Mouse (Mus musculus) lung, embryonic 15.5 days (tissue): ENCODE data around the gene Sox8. TPM values are rescaled to one million over a fixed set of nuclear protein-coding genes. Genes with fewer than 3 reads are reported as not detected.

Experiments used
- ATAC-seq: fragments of 200-750 bp; cut with Nextera tagmentation; 2 replicates; pipeline ENCODE4 v1.8.0; 2017; ENCODE audit warnings: moderate number of reproducible peaks, borderline replicate concordance; ENCODE audit not compliant: low FRiP score, low TSS enrichment; ENCODE audit errors: extremely low read depth
- H3K27ac ChIP-seq: fragments of 300-500 bp; sonication (generic); 2 replicates; pipeline ENCODE4 v1.5.1; 2015; ENCODE audit warnings: moderate library complexity, mild to moderate bottlenecking, inconsistent platforms
- H3K27me3 ChIP-seq: fragments of 300-500 bp; sonication (generic); 2 replicates; pipeline ENCODE4 v1.6.1; 2015; ENCODE audit warnings: inconsistent platforms
- H3K36me3 ChIP-seq: fragments of 300-500 bp; sonication (generic); 2 replicates; pipeline ENCODE4 v1.6.1; 2015; ENCODE audit warnings: inconsistent platforms
- H3K4me1 ChIP-seq: fragments of 300-500 bp; sonication (generic); 2 replicates; pipeline ENCODE4 v1.6.1; 2015; ENCODE audit warnings: inconsistent platforms
- H3K4me2 ChIP-seq: fragments of 300-500 bp; sonication (generic); 2 replicates; pipeline ENCODE4 v1.6.1; 2015; ENCODE audit warnings: inconsistent platforms, mild to moderate bottlenecking, moderate library complexity
- H3K4me3 ChIP-seq: fragments of 300-500 bp; sonication (generic); 2 replicates; pipeline ENCODE4 v1.5.1; 2015; ENCODE audit warnings: mild to moderate bottlenecking, inconsistent platforms
- H3K9ac ChIP-seq: fragments of 300-500 bp; sonication (generic); 2 replicates; pipeline ENCODE4 v1.6.1; 2015; ENCODE audit warnings: inconsistent platforms
- H3K9me3 ChIP-seq: fragments of 300-500 bp; sonication (generic); 2 replicates; pipeline ENCODE4 v1.6.1; 2016; ENCODE audit warnings: inconsistent platforms
- WGBS: fragments of 180-500 bp; shearing (Covaris S2); methylation state at CpG from one replicate; pipeline ENCODE4 v1.1.7; 2015; 5-methylcytosine and 5-hydroxymethylcytosine counted together
- polyA plus RNA-seq: library from polyadenylated mRNA; unstranded; fragments of >200 nt; fragmentation: Nextera tagmentation; extraction: Ambion mirVana; gene quantifications from 2 replicates; pipeline ENCODE4 v1.2.1, GENCODE M21; 2015

The Sox8 gene
- polyA plus RNA-seq: 0.35 and 0.76 TPM in 2 replicates

GRCm38 (mm10) chr17:25570648-25571452 is at the start of gene Sox8:
TSS of gene Sox8 (minus strand) at chr17:25570686.
- peaks cover 46% of the 10 kb centered on the region for H3K27me3 ChIP-seq
- H3K27ac ChIP-seq: no peak within 1 kb of the TSS
- H3K4me2 ChIP-seq: peak within 1 kb of the TSS; percentile 97
- H3K36me3 ChIP-seq: no peaks in the 10 kb centered on the region
- H3K9me3 ChIP-seq: no peaks in the 10 kb centered on the region
- H3K4me1 ChIP-seq: peaks cover 33% of the 10 kb centered on the region
- peak within 1 kb of the TSS; percentile 23 for H3K9ac ChIP-seq
- WGBS: under 1% methylated on average over 61 of the region's 61 CpGs
- ATAC-seq: peak; percentile 80
- peak within 1 kb of the TSS; percentile 47 for H3K4me3 ChIP-seq

- no peak for ATAC-seq
- no peak overlapping the region for H3K4me2 ChIP-seq
Observed at GRCm38 (mm10) chr17:25618508-25619056, 48.1 kb upstream of the Sox8 start.

GRCm38 (mm10) chr17:25614723-25615510 is 44.4 kb upstream of the Sox8 start:
- 0 out of 2 replicates have a peak, but pooled peaks cover 10% of the 10 kb centered on the region for H3K36me3 ChIP-seq
- no peak overlapping the region for H3K4me3 ChIP-seq
- WGBS: 86% methylated on average over 10 of the region's 10 CpGs
- no peak overlapping the region for H3K9ac ChIP-seq
- H3K27me3 ChIP-seq: no peaks in the 10 kb centered on the region
- no peak overlapping the region for H3K4me2 ChIP-seq
- no peaks in the 10 kb centered on the region for H3K9me3 ChIP-seq
- no peak for ATAC-seq
- H3K27ac ChIP-seq: no peak overlapping the region
- H3K4me1 ChIP-seq: peaks cover 9% of the 10 kb centered on the region

More at GRCm38 (mm10) chr17:25618508-25619056, 48.1 kb upstream of the Sox8 start:
- Histone ChIP-seq H3K4me1 (peaks cover 4% of the 10 kb centered on the region; the same call in 1 of the 2 replicates), H3K36me3 (0 out of 2 replicates have a peak, but pooled peaks cover 4% of the 10 kb centered on the region), H3K27me3 (no peaks in the 10 kb centered on the region), H3K4me3 (no peak overlapping the region), H3K9me3 (no peaks in the 10 kb centered on the region), H3K9ac (no peak overlapping the region), H3K27ac (no peak overlapping the region)
- 53% methylated on average over 16 of the region's 16 CpGs for WGBS

GRCm38 (mm10) chr17:25613323-25613722 is 42.8 kb upstream of the Sox8 start:
- H3K4me2 ChIP-seq: no peak overlapping the region
- H3K9ac ChIP-seq: no peak overlapping the region
- H3K27me3 ChIP-seq: no peaks in the 10 kb centered on the region
- peaks cover 16% of the 10 kb centered on the region for H3K4me1 ChIP-seq
- H3K27ac ChIP-seq: no peak overlapping the region
- H3K4me3 ChIP-seq: no peak overlapping the region
- 91% methylated on average over 6 of the region's 6 CpGs for WGBS
- H3K9me3 ChIP-seq: no peaks in the 10 kb centered on the region
- no peak for ATAC-seq
- 0 out of 2 replicates have a peak, but pooled peaks cover 10% of the 10 kb centered on the region for H3K36me3 ChIP-seq

- no peak for ATAC-seq
- Histone ChIP-seq H3K4me3 (no peak overlapping the region), H3K27me3 (no peaks in the 10 kb centered on the region), H3K9me3 (no peaks in the 10 kb centered on the region), H3K36me3 (0 out of 2 replicates have a peak, but pooled peaks cover 10% of the 10 kb centered on the region), H3K9ac (no peak overlapping the region), H3K4me2 (no peak overlapping the region), H3K4me1 (peaks cover 16% of the 10 kb centered on the region), H3K27ac (no peak overlapping the region)
- 79% methylated on average over 9 of the region's 9 CpGs for WGBS
Observed at GRCm38 (mm10) chr17:25612537-25612936, 42.1 kb upstream of the Sox8 start.

GRCm38 (mm10) chr17:25610151-25610550 is 39.7 kb upstream of the Sox8 start:
- H3K9me3 ChIP-seq: no peaks in the 10 kb centered on the region
- H3K27ac ChIP-seq: no peak overlapping the region
- no peak overlapping the region for H3K4me3 ChIP-seq
- 0 out of 2 replicates have a peak, but pooled peaks cover 10% of the 10 kb centered on the region for H3K36me3 ChIP-seq
- peaks cover 16% of the 10 kb centered on the region for H3K4me1 ChIP-seq
- H3K4me2 ChIP-seq: no peak overlapping the region
- no peaks in the 10 kb centered on the region for H3K27me3 ChIP-seq
- no peak for ATAC-seq
- no peak overlapping the region for H3K9ac ChIP-seq
- 30% methylated on average over 9 of the region's 9 CpGs for WGBS

- 64% methylated on average over 3 of the region's 3 CpGs for WGBS
- no peak for ATAC-seq
- no peaks in the 10 kb centered on the region for H3K9me3 ChIP-seq
- H3K4me3 ChIP-seq: no peak overlapping the region
- no peak overlapping the region for H3K4me2 ChIP-seq
- H3K27me3 ChIP-seq: no peaks in the 10 kb centered on the region
- 0 out of 2 replicates have a peak, but pooled peaks cover 10% of the 10 kb centered on the region for H3K36me3 ChIP-seq
- H3K9ac ChIP-seq: no peak overlapping the region
- H3K4me1 ChIP-seq: peaks cover 16% of the 10 kb centered on the region
- H3K27ac ChIP-seq: no peak overlapping the region
Observed at GRCm38 (mm10) chr17:25609506-25609828, 39.0 kb upstream of the Sox8 start.

- Histone ChIP-seq H3K9ac (no peak overlapping the region), H3K4me2 (no peak overlapping the region), H3K4me1 (peaks cover 16% of the 10 kb centered on the region), H3K27ac (no peak overlapping the region), H3K9me3 (no peaks in the 10 kb centered on the region), H3K4me3 (no peak overlapping the region), H3K27me3 (no peaks in the 10 kb centered on the region), H3K36me3 (0 out of 2 replicates have a peak, but pooled peaks cover 7% of the 10 kb centered on the region)
- no peak for ATAC-seq
- WGBS: 55% methylated on average over 10 of the region's 10 CpGs
Observed at GRCm38 (mm10) chr17:25608821-25609505, 38.5 kb upstream of the Sox8 start.

- Histone ChIP-seq H3K27ac (no peak overlapping the region), H3K9ac (no peak overlapping the region), H3K27me3 (no peaks in the 10 kb centered on the region), H3K4me2 (no peak overlapping the region), H3K4me3 (no peak overlapping the region), H3K36me3 (0 out of 2 replicates have a peak, but pooled peaks cover 7% of the 10 kb centered on the region), H3K9me3 (no peaks in the 10 kb centered on the region), H3K4me1 (peaks cover 16% of the 10 kb centered on the region)
- WGBS: 85% methylated on average over 11 of the region's 11 CpGs
- ATAC-seq: no peak; the same call in 1 of the 2 replicates
Observed at GRCm38 (mm10) chr17:25608137-25608785, 37.8 kb upstream of the Sox8 start.

GRCm38 (mm10) chr17:25604234-25604633 is 33.7 kb upstream of the Sox8 start:
- WGBS: 26% methylated on average over 5 of the region's 5 CpGs
- Histone ChIP-seq H3K27ac (no peak overlapping the region), H3K36me3 (no peaks in the 10 kb centered on the region), H3K4me2 (no peak overlapping the region), H3K27me3 (no peaks in the 10 kb centered on the region), H3K4me1 (peaks cover 4% of the 10 kb centered on the region; the same call in 1 of the 2 replicates), H3K9ac (no peak overlapping the region), H3K4me3 (no peak overlapping the region), H3K9me3 (no peaks in the 10 kb centered on the region)
- ATAC-seq: no peak

GRCm38 (mm10) chr17:25602366-25602765 is 31.9 kb upstream of the Sox8 start:
- 69% methylated on average over 8 of the region's 8 CpGs for WGBS
- H3K36me3 ChIP-seq: no peaks in the 10 kb centered on the region
- H3K9me3 ChIP-seq: no peaks in the 10 kb centered on the region
- no peak overlapping the region for H3K9ac ChIP-seq
- H3K27me3 ChIP-seq: no peaks in the 10 kb centered on the region
- H3K4me3 ChIP-seq: no peak overlapping the region
- peak; percentile 46; the same call in 1 of the 2 replicates for ATAC-seq
- no peak overlapping the region for H3K4me2 ChIP-seq
- H3K27ac ChIP-seq: no peak overlapping the region
- no peaks in the 10 kb centered on the region for H3K4me1 ChIP-seq
